Mouse (Mus musculus) kidney, adult 2 months (tissue): ENCODE measurements around the gene Rin3. TPM values are rescaled to one million over a fixed set of nuclear protein-coding genes. Genes with fewer than 3 reads are reported as not detected.

Source experiments
- DNase-seq: peaks from one replicate; pipeline ENCODE4 v3.0.0; 2021
- H3K27ac ChIP-seq: fragments of 200-500 bp; 2 replicates; pipeline ENCODE4 v1.5.1; 2012; ENCODE audit warnings: low read depth, low read length, control low read depth, inconsistent platforms; ENCODE audit not compliant: insufficient read depth
- H3K27me3 ChIP-seq: fragments of 200-500 bp; replicated peaks from 2 replicates; pipeline ENCODE4 v1.6.1; 2012; ENCODE audit warnings: mild to moderate bottlenecking, moderate library complexity, low read length, inconsistent platforms; ENCODE audit not compliant: control insufficient read depth, insufficient read depth
- H3K36me3 ChIP-seq: fragments of 200-500 bp; 2 replicates; pipeline ENCODE4 v1.6.1; 2012; ENCODE audit warnings: mild to moderate bottlenecking, moderate library complexity, low read length, inconsistent platforms; ENCODE audit not compliant: control insufficient read depth, insufficient read depth
- H3K4me1 ChIP-seq: fragments of 200-500 bp; 2 replicates; pipeline ENCODE4 v1.6.1; 2011; ENCODE audit warnings: low read length; ENCODE audit not compliant: control insufficient read depth, insufficient read depth
- H3K4me3 ChIP-seq: fragments of 200-500 bp; 2 replicates; pipeline ENCODE4 v1.5.1; 2011; ENCODE audit warnings: mild to moderate bottlenecking, low read depth, low read length, control low read depth; ENCODE audit not compliant: insufficient read depth
- CTCF ChIP-seq: fragments of 200-500 bp; conservative IDR thresholded peaks from 2 replicates; pipeline ENCODE4 v1.5.1; 2011; ENCODE audit warnings: low read depth, mild to moderate bottlenecking, control low read depth, low read length, moderate library complexity, mixed read lengths; ENCODE audit not compliant: insufficient read depth, insufficient read length
- POLR2A ChIP-seq: fragments of 200-500 bp; IDR thresholded peaks from one replicate; pipeline ENCODE4 v1.6.1; 2011; ENCODE audit warnings: low read depth, low read length, control low read depth
- WGBS: fragments of 180-500 bp; shearing (Covaris S2); methylation state at CpG from one replicate; pipeline ENCODE4 v1.1.7; 2018; 5-methylcytosine and 5-hydroxymethylcytosine counted together
- polyA plus RNA-seq: library from polyadenylated mRNA; depleted of rRNA; stranded (reverse); fragments of >200 nt; gene quantifications from 2 replicates; pipeline ENCODE4 v1.2.3, GENCODE M21; 2012

Rin3 gene
- polyA plus RNA-seq, 1 experiment: 15.4 TPM

DNA sequence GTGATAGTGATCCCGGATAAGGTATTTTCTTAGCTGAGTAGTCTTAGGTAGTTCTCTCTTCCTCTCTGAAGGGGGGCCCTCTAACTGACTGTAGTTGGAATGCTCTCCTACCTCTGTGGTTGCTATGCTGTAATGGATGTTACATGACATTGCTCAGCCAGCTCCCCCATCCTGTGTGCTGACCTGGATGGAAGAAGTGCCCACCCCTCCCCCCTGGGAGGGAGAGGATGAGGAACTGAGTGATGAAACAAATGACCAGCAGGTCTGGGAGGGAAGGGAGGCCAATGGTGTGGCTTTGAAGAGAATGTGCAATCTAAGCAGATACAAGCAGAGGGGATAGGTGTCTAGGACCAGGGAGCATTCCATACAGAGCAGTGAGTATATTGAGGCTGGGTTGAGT, 73.9 kb downstream of the Rin3 start:
- no peak for DNase-seq

DNA sequence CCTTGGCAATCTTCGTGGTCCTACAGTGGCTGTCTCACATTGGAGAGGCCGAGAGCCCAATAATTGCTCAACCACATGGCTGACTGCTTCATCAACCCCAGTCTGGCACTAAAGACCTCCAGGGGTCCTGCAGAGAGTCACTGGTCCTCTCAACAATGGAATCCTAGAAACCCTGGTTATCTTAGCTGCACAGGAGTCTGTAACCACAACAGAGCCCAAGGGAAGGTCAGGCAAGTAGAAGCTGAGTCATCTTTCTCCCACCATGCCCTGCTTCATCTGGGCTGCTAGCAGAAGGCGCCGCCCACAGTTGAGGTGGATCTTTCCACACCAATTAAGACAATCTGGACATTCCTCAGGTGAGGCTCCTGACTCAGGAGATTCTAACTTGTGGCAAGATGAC, 76.5 kb downstream of the Rin3 start:
- DNase-seq: no peak
- H3K27me3 ChIP-seq: no peaks in the 10 kb centered on the region
- H3K27ac ChIP-seq: no peak overlapping the region
- H3K4me1 ChIP-seq: no peaks in the 10 kb centered on the region
- WGBS: 95% methylated on average over 4 of the region's 4 CpGs
- no peak overlapping the region for H3K4me3 ChIP-seq
- TF ChIP-seq CTCF: no peak
- no peak for TF ChIP-seq POLR2A
- H3K36me3 ChIP-seq: peaks cover 4% of the 10 kb centered on the region

More for the DNA sequence above, 73.9 kb downstream of the Rin3 start:
- no peaks in the 10 kb centered on the region for H3K27me3 ChIP-seq
- H3K36me3 ChIP-seq: peaks cover 4% of the 10 kb centered on the region
- H3K27ac ChIP-seq: no peak overlapping the region
- 94% methylated on average over 1 of the region's 1 CpGs for WGBS
- no peaks in the 10 kb centered on the region for H3K4me1 ChIP-seq
- H3K4me3 ChIP-seq: no peak overlapping the region
- TF ChIP-seq POLR2A: no peak
- no peak for TF ChIP-seq CTCF

DNA sequence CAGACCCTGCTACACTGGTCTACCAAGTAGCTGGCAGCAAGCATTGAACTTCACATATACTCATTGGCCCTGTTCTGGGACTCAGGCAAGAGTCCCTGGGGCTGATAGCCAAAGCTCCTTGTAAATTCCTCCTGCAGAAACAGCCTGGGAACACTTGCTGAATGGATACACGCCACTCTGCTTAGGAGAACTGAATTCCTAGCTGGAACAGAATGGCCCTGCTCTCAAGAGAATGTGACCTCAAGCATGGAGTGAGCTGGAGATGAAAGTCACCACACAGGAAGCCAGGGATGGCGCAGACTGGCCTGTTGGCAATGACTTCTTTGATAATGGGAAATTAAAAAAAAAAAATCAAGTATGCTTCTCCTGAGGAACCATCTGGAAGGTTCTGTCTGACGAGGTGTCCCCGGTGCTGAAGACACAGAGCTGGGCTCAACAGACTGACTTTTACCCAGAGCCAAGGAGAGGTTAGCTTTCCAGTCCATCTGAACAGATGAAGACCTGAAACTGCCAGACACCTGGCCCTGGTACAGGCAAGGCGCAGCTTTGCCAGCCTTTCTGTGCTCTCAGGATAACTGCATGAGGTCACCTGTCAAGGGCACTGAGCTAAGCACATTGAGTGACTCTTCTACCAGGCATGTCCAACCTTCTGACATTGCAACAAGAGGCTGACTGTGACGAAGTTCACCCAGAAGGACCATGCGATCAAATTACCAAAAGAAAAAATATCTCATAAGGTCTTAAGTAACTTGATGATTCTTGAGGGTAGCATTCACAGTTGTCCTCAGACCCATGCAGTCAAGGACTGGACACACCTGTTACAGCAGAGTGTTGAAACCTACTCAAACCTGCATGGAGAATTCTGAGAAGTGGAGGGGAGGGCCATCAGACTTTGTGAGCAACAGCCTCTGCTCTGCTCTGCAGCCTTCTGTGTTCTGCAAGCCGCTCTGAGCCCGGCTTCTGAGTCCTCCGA, 78.6 kb downstream of the Rin3 start:
- Histone ChIP-seq H3K4me1 (no peaks in the 10 kb centered on the region), H3K27ac (no peak overlapping the region), H3K27me3 (no peaks in the 10 kb centered on the region), H3K4me3 (no peak overlapping the region), H3K36me3 (peaks cover 4% of the 10 kb centered on the region)
- no peak for DNase-seq
- no peak for TF ChIP-seq CTCF
- TF ChIP-seq POLR2A: no peak
- WGBS: 87% methylated on average over 10 of the region's 10 CpGs

DNA sequence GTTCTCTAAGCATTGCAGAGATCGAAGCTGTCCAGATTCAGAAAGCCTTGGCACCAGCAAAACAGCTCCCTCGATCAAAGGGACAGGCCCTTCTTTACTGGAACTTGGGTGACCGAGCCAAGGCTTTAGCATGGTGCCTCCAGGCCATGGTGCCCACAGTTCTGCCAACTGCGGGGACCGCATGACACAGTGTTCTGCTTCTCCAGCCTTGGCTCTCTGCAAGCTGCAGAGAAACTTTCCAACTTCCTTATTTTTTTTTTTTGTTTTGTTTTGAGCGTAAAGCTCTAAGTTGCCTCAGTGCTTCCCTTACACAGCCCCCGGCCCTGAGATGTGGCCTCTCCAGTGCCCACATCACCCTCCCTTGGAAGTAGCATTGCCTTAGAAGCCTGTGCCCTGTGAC, 82.2 kb downstream of the Rin3 start:
- no peaks in the 10 kb centered on the region for H3K36me3 ChIP-seq
- no peak overlapping the region for H3K27ac ChIP-seq
- no peak overlapping the region for H3K4me3 ChIP-seq
- WGBS: 79% methylated on average over 7 of the region's 7 CpGs
- no peaks in the 10 kb centered on the region for H3K27me3 ChIP-seq
- TF ChIP-seq CTCF (no peak), POLR2A (no peak)
- no peaks in the 10 kb centered on the region for H3K4me1 ChIP-seq
- peak; percentile 26 for DNase-seq

DNA sequence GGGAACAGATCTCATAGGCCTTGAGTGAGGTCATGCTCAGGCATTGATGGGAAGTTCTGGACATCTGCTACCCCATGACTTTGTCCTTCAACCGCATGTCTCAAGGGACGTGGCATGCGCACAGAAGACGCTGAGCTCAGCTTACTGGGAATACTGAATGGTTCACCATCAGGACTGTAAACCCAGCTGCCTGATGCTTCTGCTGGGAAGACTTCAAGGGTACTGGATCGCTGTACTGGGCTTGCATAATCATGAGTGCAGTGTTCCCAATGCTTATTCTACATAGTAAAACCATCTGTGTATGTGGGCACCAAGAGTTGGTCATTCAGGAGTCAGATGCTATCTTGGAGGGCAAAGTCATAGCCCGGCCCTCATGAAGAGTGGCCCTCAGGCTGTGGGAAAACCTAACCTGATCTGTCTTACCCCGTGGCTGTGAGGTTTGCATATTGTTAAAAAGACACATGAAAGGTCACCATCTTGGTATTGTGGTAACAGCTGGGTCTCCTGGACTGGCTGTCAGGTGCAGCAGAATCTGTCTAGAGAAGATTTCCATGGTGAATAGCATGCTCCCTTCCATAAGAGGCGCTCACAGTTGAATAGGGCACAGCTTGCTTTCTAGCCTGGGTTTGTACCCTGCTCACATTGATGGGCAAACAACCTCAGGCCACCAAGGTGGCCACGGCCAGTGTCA, 83.4 kb downstream of the Rin3 start:
- Histone ChIP-seq H3K36me3 (no peaks in the 10 kb centered on the region), H3K27ac (no peak overlapping the region), H3K27me3 (no peaks in the 10 kb centered on the region), H3K4me3 (no peak overlapping the region), H3K4me1 (no peaks in the 10 kb centered on the region)
- 92% methylated on average over 9 of the region's 9 CpGs for WGBS
- TF ChIP-seq POLR2A (no peak), CTCF (no peak)
- DNase-seq: no peak

DNA sequence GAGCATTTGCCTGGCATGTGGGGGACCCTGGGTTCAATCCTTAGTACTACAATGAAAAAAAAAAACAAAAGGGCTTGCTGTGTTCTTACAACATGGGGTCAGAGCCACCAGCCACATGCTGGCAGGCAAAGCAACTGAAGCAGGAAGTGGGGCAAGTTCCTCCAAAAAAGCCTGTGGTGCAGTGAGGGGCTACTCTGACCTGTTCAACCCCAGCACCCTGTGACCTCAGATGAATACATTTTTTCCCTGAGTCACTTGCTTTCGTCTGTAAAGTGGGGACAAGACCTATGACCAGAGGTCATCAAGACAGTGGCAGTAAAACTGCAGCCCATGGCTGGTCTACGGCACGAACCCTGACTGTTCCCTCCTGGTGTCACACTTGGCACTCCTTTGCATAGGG, 84.2 kb downstream of the Rin3 start:
- DNase-seq: no peak
- no peaks in the 10 kb centered on the region for H3K27me3 ChIP-seq
- 80% methylated on average over 3 of the region's 3 CpGs for WGBS
- no peak for TF ChIP-seq POLR2A
- no peak for TF ChIP-seq CTCF
- H3K27ac ChIP-seq: no peak overlapping the region
- no peak overlapping the region for H3K4me3 ChIP-seq
- no peaks in the 10 kb centered on the region for H3K4me1 ChIP-seq
- H3K36me3 ChIP-seq: no peaks in the 10 kb centered on the region

DNA sequence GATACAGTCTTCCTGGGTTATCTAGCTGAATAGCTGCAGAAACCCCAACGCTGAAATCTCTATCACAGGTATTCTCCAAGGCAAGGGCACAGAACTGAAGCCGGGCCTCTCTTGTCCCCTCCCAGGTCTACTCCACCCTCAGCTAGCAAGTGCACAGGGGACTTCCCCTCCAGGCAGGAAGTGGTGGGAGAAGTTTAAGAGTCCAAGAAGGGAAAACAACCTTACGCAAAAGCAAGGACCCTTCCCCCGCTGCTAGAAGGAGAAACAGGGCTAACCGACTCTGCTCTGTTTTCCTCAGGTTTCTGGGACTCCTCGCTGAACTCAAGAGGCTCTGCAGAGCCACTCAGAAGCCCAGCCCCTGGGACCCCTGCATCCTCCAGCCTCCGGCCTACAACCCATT, 85.2 kb downstream of the Rin3 start:
- TF ChIP-seq CTCF (no peak), POLR2A (no peak)
- Histone ChIP-seq H3K4me1 (no peaks in the 10 kb centered on the region), H3K27ac (no peak overlapping the region), H3K36me3 (no peaks in the 10 kb centered on the region), H3K27me3 (no peaks in the 10 kb centered on the region), H3K4me3 (no peak overlapping the region)
- DNase-seq: peak; percentile 14
- 78% methylated on average over 7 of the region's 7 CpGs for WGBS
